Mouse (Mus musculus) cerebellum, adult 8-10 months (tissue): ENCODE measurements around the gene Kirrel3.

Experiments
- DNase-seq: peaks from one replicate; pipeline ENCODE4 v3.0.0; 2022

Kirrel3 gene

GRCm38 (mm10) chr9:34754523-34755097 lies 268.9 kb downstream of the Kirrel3 start:
- no peak for DNase-seq

GRCm38 (mm10) chr9:34756055-34756454 lies 270.4 kb downstream of the Kirrel3 start:
- no peak for DNase-seq

- DNase-seq: no peak
Measured at GRCm38 (mm10) chr9:34758925-34759324, 273.2 kb downstream of the Kirrel3 start.

- DNase-seq: peak; percentile 36
Measured at GRCm38 (mm10) chr9:34760521-34760920, 274.8 kb downstream of the Kirrel3 start.

- DNase-seq: no peak
Measured at GRCm38 (mm10) chr9:34766792-34767623, 281.3 kb downstream of the Kirrel3 start.

- DNase-seq: no peak
Measured at GRCm38 (mm10) chr9:34768961-34769360, 283.3 kb downstream of the Kirrel3 start.

GRCm38 (mm10) chr9:34770951-34771350 lies 285.3 kb downstream of the Kirrel3 start:
- DNase-seq: peak; percentile 34

- peak; percentile 67 for DNase-seq
Measured at GRCm38 (mm10) chr9:34771401-34771800, 285.7 kb downstream of the Kirrel3 start.

- DNase-seq: peak; percentile 44
Measured at GRCm38 (mm10) chr9:34772022-34772437, 286.3 kb downstream of the Kirrel3 start.

- no peak for DNase-seq
Measured at GRCm38 (mm10) chr9:34781356-34781755, 295.7 kb downstream of the Kirrel3 start.

GRCm38 (mm10) chr9:34787915-34788314 lies 302.2 kb downstream of the Kirrel3 start:
- no peak for DNase-seq

- DNase-seq: no peak
Measured at GRCm38 (mm10) chr9:34795226-34795625, 309.5 kb downstream of the Kirrel3 start.

GRCm38 (mm10) chr9:34797688-34798339 lies 312.1 kb downstream of the Kirrel3 start:
- DNase-seq: no peak

- no peak for DNase-seq
Measured at GRCm38 (mm10) chr9:34801662-34802061, 316.0 kb downstream of the Kirrel3 start.

GRCm38 (mm10) chr9:34806854-34807253 lies 321.2 kb downstream of the Kirrel3 start:
- DNase-seq: peak; percentile 44

- DNase-seq: no peak
Measured at GRCm38 (mm10) chr9:34809993-34810513, 324.4 kb downstream of the Kirrel3 start.

- peak; percentile 42 for DNase-seq
Measured at GRCm38 (mm10) chr9:34818325-34818976, 332.8 kb downstream of the Kirrel3 start.

GRCm38 (mm10) chr9:34824358-34825088 lies 338.8 kb downstream of the Kirrel3 start:
- DNase-seq: no peak

GRCm38 (mm10) chr9:34825089-34825400 lies 339.4 kb downstream of the Kirrel3 start:
- DNase-seq: no peak

- no peak for DNase-seq
Measured at GRCm38 (mm10) chr9:34825402-34826008, 339.8 kb downstream of the Kirrel3 start.

GRCm38 (mm10) chr9:34830696-34831095 lies 345.0 kb downstream of the Kirrel3 start:
- DNase-seq: no peak

- DNase-seq: no peak
Measured at GRCm38 (mm10) chr9:34836801-34837200, 351.1 kb downstream of the Kirrel3 start.
